ENCODE assay signal across 9 mouse cellular contexts in the genomic region with DNA sequence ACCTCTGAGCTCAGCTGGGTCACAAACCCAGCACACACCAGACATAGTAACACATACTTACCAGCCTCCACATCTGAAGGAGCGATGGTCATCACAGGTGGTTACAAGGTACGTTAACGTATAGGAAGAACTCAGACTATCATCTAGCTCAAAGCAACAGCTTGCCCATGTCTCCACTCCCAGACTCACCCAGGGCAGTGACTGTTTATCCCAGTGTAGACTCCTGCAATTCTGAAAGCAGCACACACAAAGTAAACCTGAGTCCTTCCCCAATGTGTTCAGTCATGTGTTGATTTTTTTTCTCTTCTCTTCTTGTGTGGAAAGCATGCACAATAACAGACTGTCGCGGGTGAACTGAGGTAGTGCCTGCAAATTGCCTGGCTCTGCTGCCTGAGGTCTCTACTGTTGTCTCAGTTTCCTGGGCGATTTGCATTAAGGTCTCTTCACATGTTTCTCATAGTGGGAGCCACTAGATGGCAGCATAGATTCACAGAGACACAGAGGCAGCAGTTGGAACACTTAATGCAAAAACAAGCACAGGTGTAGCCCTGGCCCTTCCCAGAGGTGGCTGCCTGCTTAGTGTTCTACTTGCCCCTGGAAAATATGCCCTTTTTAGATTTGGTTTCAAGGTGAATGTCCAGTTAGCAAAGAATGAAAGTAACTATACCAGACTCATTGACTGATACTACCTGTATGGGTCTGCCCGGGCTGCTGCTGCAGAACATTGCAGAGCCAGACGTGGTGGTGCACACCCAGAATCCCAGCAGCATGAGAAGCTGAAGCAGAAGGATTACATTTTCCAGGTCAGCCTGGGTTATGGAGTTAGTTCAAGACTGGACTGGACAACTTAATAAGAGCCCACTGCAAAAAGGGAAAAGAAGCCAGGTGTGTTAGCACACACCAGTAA. TPM values are rescaled to one million over a fixed set of nuclear protein-coding genes. Genes with fewer than 3 reads are reported as not detected.
DNase-seq lines count a peak whose midpoint lies in the region; ATAC-seq and TF ChIP-seq lines count a peak whose summit lies in the region.
"Had no signal": no experiment of that assay in that cellular context is flagged by ENCODE, and none has a peak within 500 bp of the region (broad histone marks: within the 10 kb centered on the region; RNA-seq: fewer than 3 reads in every experiment).

No protein-coding gene starts in this region.

- H3K4me2 ChIP-seq in hindbrain, embryonic 12.5 days (replicated peaks) = no peak overlapping the region

- no peaks in the 10 kb centered on the region for H3K36me3 ChIP-seq in ES-E14 (ENCODE audit: control insufficient read depth, insufficient read depth, low read length, poor library complexity, severe bottlenecking)
- no peaks in the 10 kb centered on the region for H3K36me3 ChIP-seq in hindbrain, embryonic 12.5 days

- no peak overlapping the region for H3K9ac ChIP-seq in ES-E14 (ENCODE audit: insufficient read depth, low read depth, low read length, poor library complexity, severe bottlenecking)
- H3K9ac ChIP-seq in hindbrain, embryonic 12.5 days = no peak overlapping the region

- ATAC-seq in erythroblast, adult 5-6 weeks (replicated peaks; ENCODE audit: low FRiP score, poor library complexity, severe bottlenecking) = 0 out of 2 replicates have a peak, but pooled peaks have one; percentile 39
- ATAC-seq in hindbrain, embryonic 12.5 days (ENCODE audit: low FRiP score) = peak; percentile 56

- H3K4me3 ChIP-seq in ES-E14 (ENCODE audit: insufficient read depth in 1 of 2, low read depth in 1 of 2, low read length in 2 of 2, poor library complexity in 1 of 2, severe bottlenecking in 1 of 2) = no peak overlapping the region
- no peak overlapping the region for H3K4me3 ChIP-seq in hindbrain, embryonic 12.5 days

- H3K9me3 ChIP-seq in ES-E14 (ENCODE audit: control insufficient read depth, insufficient read depth, low read depth, low read length) = no peaks in the 10 kb centered on the region
- H3K9me3 ChIP-seq in hindbrain, embryonic 12.5 days (replicated peaks) = no peaks in the 10 kb centered on the region

- DNase-seq in ES-E14 (ENCODE audit: low read depth, low spot score) = peak; percentile 84
- peak; percentile 95 for DNase-seq in brain, adult 2 months (ENCODE audit: low read depth, low spot score)
- DNase-seq in layer of hippocampus, adult 8-10 months (ENCODE audit: low spot score in 2 of 2) = peak; percentile 32 to 68
- DNase-seq in lung, postnatal 10 days = peak; percentile 78
- peak; percentile 72 for DNase-seq in retina, postnatal 7 days (ENCODE audit: low read depth, low spot score)
- DNase-seq in urinary bladder, postnatal 36 days (ENCODE audit: low spot score in 2 of 2) = peak; percentile 48 to 50

- H3K4me1 ChIP-seq in ES-E14 (ENCODE audit: control insufficient read depth in 2 of 2, insufficient read depth in 2 of 2, low read length in 2 of 2, poor library complexity in 1 of 2) = 0 out of 4 replicates have a peak, but pooled peaks cover 0 to 3% of the 10 kb centered on the region in 2 experiments
- no peaks in the 10 kb centered on the region for H3K4me1 ChIP-seq in hindbrain, embryonic 12.5 days

- WGBS in hindbrain, embryonic 12.5 days = 47% methylated on average over 8 of the region's 8 CpGs

- in situ Hi-C loops in ES-E14 (cut with MboI; ENCODE audit: low sequenced_read_pairs in 2 of 2, unreplicated experiment in 2 of 2) = loop anchor here (10.0 to 25.0 kb wide), 2 partner anchors 270 to 303 kb away; no protein-coding TSS in a partner anchor

- H3K27me3 ChIP-seq in hindbrain, embryonic 12.5 days = no peaks in the 10 kb centered on the region

- no peak overlapping the region for H3K27ac ChIP-seq in ES-E14 (ENCODE audit: insufficient read depth, low read depth, low read length, poor library complexity, severe bottlenecking)
- H3K27ac ChIP-seq in hindbrain, embryonic 12.5 days = no peak overlapping the region

TF ChIP-seq in ES-E14, 5 proteins besides CTCF, POLR2A, EP300 and RAD21:
- peak; percentile 96 for TF ChIP-seq ZC3H11A (IDR thresholded peaks at IDR 0.05; ENCODE audit: borderline replicate concordance, low read depth, low read length)
- TF ChIP-seq MAFK (IDR thresholded peaks at IDR 0.05; ENCODE audit: insufficient read depth, low read depth, low read length) = no peak

RNA-seq across cellular contexts. Expression of a gene that starts 11.8 kb away (rescaled TPM):
- 0.32 TPM in 1 of 2 replicates, not detected in the other for total RNA-seq in ES-E14 (2012; rRNA removed)
- not detected in 2 replicates for total RNA-seq in erythroblast, adult 5-6 weeks (2015; ENCODE audit: low replicate concordance)
- total RNA-seq in erythroblast, adult 5-6 weeks (2017; ENCODE audit: low replicate concordance) = not detected in 2 replicates
- polyA plus RNA-seq in hindbrain, embryonic 12.5 days (2016; fragmentation: Nextera tagmentation; extraction: Ambion mirVana) = not detected in 2 replicates
- under 1 TPM in 1 of 4 experiments, not detected in 3; 0.54 TPM for total RNA-seq in layer of hippocampus, adult 8-10 months (2022)
- polyA plus RNA-seq: heart, embryonic 14.5 days had no signal

RNA-seq across cellular contexts. Expression of a gene that starts 38.8 kb away (rescaled TPM):
- total RNA-seq in ES-E14 (2012; rRNA removed) = 6.4 and 7.3 TPM in 2 replicates
- total RNA-seq in erythroblast, adult 5-6 weeks (2015; ENCODE audit: low replicate concordance) = 103 and 127 TPM in 2 replicates
- total RNA-seq in erythroblast, adult 5-6 weeks (2017; ENCODE audit: low replicate concordance) = 72.6 and 76.9 TPM in 2 replicates
- polyA plus RNA-seq in hindbrain, embryonic 12.5 days (2016; fragmentation: Nextera tagmentation; extraction: Ambion mirVana) = 23.2 and 23.3 TPM in 2 replicates
- total RNA-seq in layer of hippocampus, adult 8-10 months (2022) = 1 to 10 TPM; 3.9 to 7.6 (median 5.0) TPM
